Mouse (Mus musculus) embryonic facial prominence, embryonic 12.5 days (tissue): ENCODE results near the gene Ackr3. TPM values are rescaled to one million over a fixed set of nuclear protein-coding genes. Genes with fewer than 3 reads are reported as not detected.

ENCODE experiments used
- polyA plus RNA-seq: library from polyadenylated mRNA; unstranded; fragments of >200 nt; fragmentation: Nextera tagmentation; extraction: Ambion mirVana; gene quantifications from 2 replicates; pipeline ENCODE4 v1.2.1, GENCODE M21; 2016

Ackr3 gene
- polyA plus RNA-seq, 1 experiment from 2014 or later = 45.3 TPM

Other genes with a start within 250 kb of the Ackr3 start
- gene Asb18, start 189.3 kb upstream of the Ackr3 start, polyA plus RNA-seq = 0.09 TPM in 1 of 2 replicates, not detected in the other
- gene Iqca, start 50.6 kb upstream of the Ackr3 start, polyA plus RNA-seq = 0.17 and 0.51 TPM in 2 replicates